Comparison of ENCODE assay signal across 10 mouse cellular contexts in the genomic region with DNA sequence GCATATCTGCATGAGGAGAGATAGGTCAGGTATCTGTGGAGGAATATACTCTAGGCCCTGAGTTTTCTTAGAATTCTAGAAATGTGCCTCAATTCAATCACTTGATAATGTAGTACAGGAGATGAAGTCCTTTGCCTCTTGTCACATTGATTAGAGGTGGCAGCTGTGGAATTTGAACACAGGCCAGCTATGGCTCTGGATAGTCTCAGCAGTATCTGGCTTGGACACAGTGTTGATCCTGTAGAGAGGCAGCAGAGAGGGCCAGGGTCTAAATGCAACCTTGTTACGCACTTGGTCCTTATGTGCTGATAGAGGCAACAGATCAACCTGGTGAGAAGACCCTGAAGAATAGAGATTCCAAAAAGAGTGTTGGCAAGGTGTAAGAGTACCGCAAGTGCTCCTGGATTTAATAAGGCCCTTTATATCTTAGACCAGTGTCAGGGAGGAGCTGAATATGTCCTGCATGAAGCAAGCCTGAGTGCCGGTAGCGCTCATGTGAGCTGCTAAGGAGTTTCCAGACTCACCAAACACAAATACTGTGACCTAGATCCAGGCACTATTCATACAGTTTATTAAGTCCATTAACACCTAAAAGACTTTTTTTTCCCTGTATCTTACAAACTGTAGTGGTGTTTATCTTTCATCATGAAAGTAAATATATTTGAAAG.
DNase-seq lines count a peak whose midpoint lies in the region; ATAC-seq and TF ChIP-seq lines count a peak whose summit lies in the region.
"Had no signal": no experiment of that assay in that cellular context is flagged by ENCODE, and none has a peak within 500 bp of the region (broad histone marks: within the 10 kb centered on the region; RNA-seq: fewer than 3 reads in every experiment).

No protein-coding gene starts in this region.

- no peaks in the 10 kb centered on the region for H3K27me3 ChIP-seq in heart, postnatal 0 days (ENCODE audit: control insufficient read depth, insufficient read depth, low read length)
- no peaks in the 10 kb centered on the region for H3K27me3 ChIP-seq in lung, postnatal 0 days (replicated peaks; ENCODE audit: insufficient read depth, low read length)

- 43% methylated on average over 4 of the region's 4 CpGs for WGBS in heart, postnatal 0 days
- WGBS in lung, postnatal 0 days = 89% methylated on average over 4 of the region's 4 CpGs
- WGBS in lung, adult 2 months = 91% methylated on average over 4 of the region's 4 CpGs

- H3K27ac ChIP-seq in heart, postnatal 0 days (ENCODE audit: low read depth) = peak overlapping the region; percentile 94
- H3K27ac ChIP-seq in lung, postnatal 0 days (ENCODE audit: low read length) = no peak overlapping the region

- no peaks in the 10 kb centered on the region for H3K36me3 ChIP-seq in heart, postnatal 0 days (replicated peaks; ENCODE audit: control insufficient read depth, insufficient read depth, low read length)
- H3K36me3 ChIP-seq in lung, postnatal 0 days (ENCODE audit: insufficient read depth, low read length) = no peaks in the 10 kb centered on the region

- TF ChIP-seq EP300 in heart, postnatal 0 days (IDR thresholded peaks at IDR 0.05; ENCODE audit: low read depth) = peak; percentile 90
- no peak for TF ChIP-seq EP300 in lung, postnatal 0 days (IDR thresholded peaks at IDR 0.05)

- ATAC-seq in heart, postnatal 0 days (ENCODE audit: insufficient read depth, low read depth) = peak; percentile 92
- no peak for ATAC-seq in lung, postnatal 0 days

- TF ChIP-seq POLR2A in lung, adult 2 months (IDR thresholded peaks at IDR 0.05; ENCODE audit: borderline replicate concordance, extremely low read depth, low read depth, low read length) = no peak

- H3K4me1 ChIP-seq in heart, postnatal 0 days (ENCODE audit: control insufficient read depth, insufficient read depth) = peaks cover 40% of the 10 kb centered on the region
- H3K4me1 ChIP-seq in lung, postnatal 0 days (ENCODE audit: insufficient read depth, low read depth, low read length) = no peaks in the 10 kb centered on the region
- peaks cover 8% of the 10 kb centered on the region for H3K4me1 ChIP-seq in lung, adult 2 months (ENCODE audit: control insufficient read depth, insufficient read depth, low read length)

- no peak overlapping the region for H3K4me3 ChIP-seq in heart, postnatal 0 days (ENCODE audit: low read depth, low read length)
- H3K4me3 ChIP-seq in lung, postnatal 0 days (ENCODE audit: low read depth, low read length) = no peak overlapping the region
- H3K4me3 ChIP-seq in lung, adult 2 months (replicated peaks; ENCODE audit: extremely low read depth, low read depth, low read length) = no peak overlapping the region

- no peak for TF ChIP-seq CTCF in heart, postnatal 0 days (IDR thresholded peaks at IDR 0.05; ENCODE audit: low read depth)
- no peak for TF ChIP-seq CTCF in lung, postnatal 0 days (IDR thresholded peaks at IDR 0.05)
- no peak for TF ChIP-seq CTCF in lung, adult 2 months (IDR thresholded peaks at IDR 0.05; ENCODE audit: insufficient read depth, low read length)

- H3K9me3 ChIP-seq in heart, postnatal 0 days (replicated peaks; ENCODE audit: control insufficient read depth, low read length) = no peaks in the 10 kb centered on the region
- no peaks in the 10 kb centered on the region for H3K9me3 ChIP-seq in lung, postnatal 0 days (ENCODE audit: low read length)

- no peak overlapping the region for H3K9ac ChIP-seq in heart, postnatal 0 days (replicated peaks; ENCODE audit: low read depth, low read length)
- H3K9ac ChIP-seq in lung, postnatal 0 days (replicated peaks; ENCODE audit: low read depth) = no peak overlapping the region
- H3K9ac ChIP-seq: lung, embryonic 14.5 days had no signal

- intact Hi-C loops in left cerebral cortex, postnatal 4 days (cut with DNase I) = no loop called here
- intact Hi-C loops in gastrocnemius, postnatal 14 days (cut with DNase I; ENCODE audit: low total_unique reads) = no loop called here

- DNase-seq in left cerebral cortex, postnatal 4 days = peak; percentile 39
- DNase-seq in left cerebral cortex, adult 9 months (ENCODE audit: low spot score in 2 of 2) = no peak
- peak; percentile 48 for DNase-seq in gastrocnemius, postnatal 14 days
- peak; percentile 84 for DNase-seq in heart, postnatal 0 days (ENCODE audit: low spot score)
- peak; percentile 36 for DNase-seq in skeletal muscle tissue, adult 2 months (ENCODE audit: low read depth, low spot score)
- DNase-seq in lung, postnatal 0 days (ENCODE audit: low spot score) = no peak
- DNase-seq in lung, adult 2 months = no peak
- DNase-seq in left cerebral cortex, adult 11 months (ENCODE audit: low spot score) = no peak
- DNase-seq: kidney, adult 11 months; lung, embryonic 14.5 days had no signal

- peak overlapping the region; percentile 35 for H3K4me2 ChIP-seq in heart, postnatal 0 days (ENCODE audit: low read depth, low read length)
- H3K4me2 ChIP-seq in lung, postnatal 0 days (replicated peaks; ENCODE audit: low read depth, low read length) = no peak overlapping the region
- H3K4me2 ChIP-seq: lung, embryonic 14.5 days had no signal

Comparison
In these comparisons a context has a peak if more than half of its experiments do, and no peak if none do; other contexts are left out.
1. DNase-seq: peak in left cerebral cortex, postnatal 4 days (single experiment), gastrocnemius, postnatal 14 days (single experiment), heart, postnatal 0 days (single experiment) and skeletal muscle tissue, adult 2 months (single experiment); none in left cerebral cortex, adult 9 months (0 of 2), lung, postnatal 0 days (single experiment), lung, adult 2 months (single experiment) and left cerebral cortex, adult 11 months (single experiment).